Mouse (Mus musculus): ENCODE measurements around the gene Proser3. TPM values are rescaled to one million over a fixed set of nuclear protein-coding genes. Genes with fewer than 3 reads are reported as not detected.
A peak's percentile ranks its signal among the peaks of the same experiment; 100 is the strongest.

Gene Proser3
- 1.8 and 2.3 TPM in 2 replicates for polyA plus RNA-seq (2015; fragmentation: Nextera tagmentation; extraction: Ambion mirVana)

DNA sequence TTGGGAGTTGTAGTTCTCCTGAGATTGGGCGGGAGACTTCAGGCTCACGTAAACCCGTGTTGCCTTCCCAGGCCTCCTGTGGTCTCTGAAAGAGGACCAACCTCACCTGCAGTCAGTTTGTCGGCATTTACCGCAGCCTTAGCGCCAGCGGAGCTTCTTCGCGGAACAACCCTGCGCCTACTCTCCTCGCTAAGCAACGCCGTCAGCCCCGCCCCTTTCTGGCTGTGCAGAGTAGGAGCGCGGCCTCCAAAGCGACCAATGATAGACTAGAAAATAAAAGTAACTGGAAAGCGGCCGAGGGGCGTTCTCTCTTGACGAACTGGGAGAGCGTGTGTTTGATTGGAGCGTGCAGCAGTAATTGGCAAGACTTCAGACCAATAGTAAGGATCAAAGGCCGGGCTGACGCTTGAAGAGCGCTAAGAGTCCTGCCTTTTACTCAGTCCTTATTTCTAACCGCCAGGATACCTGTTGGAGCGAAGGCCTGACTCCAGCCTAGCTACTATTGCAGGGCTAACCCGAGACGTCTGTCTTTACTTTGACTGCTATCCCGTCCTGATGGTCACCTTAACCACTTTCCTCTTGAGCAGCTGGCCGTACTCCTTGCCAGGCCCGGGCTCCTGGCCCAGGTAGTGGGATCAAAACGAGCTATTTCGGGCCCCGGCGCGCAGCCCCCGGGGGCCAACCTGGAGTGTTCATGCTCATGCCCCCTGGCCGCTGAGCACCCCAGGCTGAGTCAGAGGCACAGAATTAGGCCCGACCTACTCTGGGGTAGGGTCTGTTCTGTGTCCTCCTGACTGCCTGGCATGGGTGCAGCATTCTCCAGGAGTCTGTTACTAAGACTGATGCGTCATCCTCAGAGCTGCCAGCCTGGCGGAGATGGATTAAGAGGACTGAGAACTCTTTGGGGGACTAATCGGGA, at the start of gene Proser3, which contains the start of gene Hspb6:
Proser3 (minus strand) TSS at position 198 of the 919 bp plus-strand sequence.
Hspb6 (plus strand) TSS at position 77 of the 919 bp plus-strand sequence.
- Histone ChIP-seq H3K27me3 (no peaks in the 10 kb centered on the region), H3K9ac (peak within 1 kb of the TSS; percentile 91), H3K4me3 (replicated peaks) (peak within 1 kb of the TSS; percentile 71), H3K4me2 (peak within 1 kb of the TSS; percentile 92), H3K4me1 (replicated peaks) (peaks cover 31% of the 10 kb centered on the region), H3K36me3 (peaks cover 41% of the 10 kb centered on the region), H3K9me3 (replicated peaks) (no peaks in the 10 kb centered on the region), H3K27ac (peak within 1 kb of the TSS; percentile 95)
- WGBS (ENCODE audit: insufficient replicate concordance): under 1% methylated on average over 44 of the region's 44 CpGs
- DNase-seq (peak; percentile 95), ATAC-seq (ENCODE audit: low read depth) (peak; percentile 90)

DNA sequence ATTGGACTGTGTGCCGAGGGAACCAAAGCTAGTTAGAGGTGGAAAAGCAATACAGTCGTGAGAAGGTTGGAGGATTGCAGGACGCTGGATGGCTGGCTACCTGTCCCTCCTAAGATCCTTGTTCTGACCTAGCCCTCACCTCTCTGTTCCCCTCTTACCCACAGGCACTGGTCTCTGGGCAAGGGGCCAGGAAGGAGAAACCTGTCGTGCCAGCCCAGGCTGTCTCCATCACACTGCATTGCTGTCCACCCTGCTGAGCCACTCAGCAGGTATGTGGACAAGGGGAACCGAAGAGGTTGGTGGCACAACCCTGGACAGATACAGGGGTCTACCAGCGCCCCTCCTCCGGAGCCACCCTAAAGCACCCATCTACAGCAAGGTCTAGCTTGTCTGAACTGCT, 48.6 kb upstream of the Proser3 start:
- DNase-seq (no peak), ATAC-seq (ENCODE audit: low read depth) (no peak)
- H3K36me3 ChIP-seq: no peaks in the 10 kb centered on the region
- H3K27me3 ChIP-seq: no peaks in the 10 kb centered on the region
- no peaks in the 10 kb centered on the region for H3K9me3 ChIP-seq (replicated peaks)
- no peak overlapping the region for H3K4me3 ChIP-seq (replicated peaks)
- no peak overlapping the region for H3K27ac ChIP-seq
- H3K9ac ChIP-seq: peak overlapping the region; percentile 49; the same call in 1 of the 2 replicates
- H3K4me2 ChIP-seq: peak overlapping the region; percentile 50; the same call in 1 of the 2 replicates
- peaks cover 15% of the 10 kb centered on the region for H3K4me1 ChIP-seq (replicated peaks)
- WGBS (ENCODE audit: insufficient replicate concordance): 70% methylated on average over 7 of the region's 7 CpGs

DNA sequence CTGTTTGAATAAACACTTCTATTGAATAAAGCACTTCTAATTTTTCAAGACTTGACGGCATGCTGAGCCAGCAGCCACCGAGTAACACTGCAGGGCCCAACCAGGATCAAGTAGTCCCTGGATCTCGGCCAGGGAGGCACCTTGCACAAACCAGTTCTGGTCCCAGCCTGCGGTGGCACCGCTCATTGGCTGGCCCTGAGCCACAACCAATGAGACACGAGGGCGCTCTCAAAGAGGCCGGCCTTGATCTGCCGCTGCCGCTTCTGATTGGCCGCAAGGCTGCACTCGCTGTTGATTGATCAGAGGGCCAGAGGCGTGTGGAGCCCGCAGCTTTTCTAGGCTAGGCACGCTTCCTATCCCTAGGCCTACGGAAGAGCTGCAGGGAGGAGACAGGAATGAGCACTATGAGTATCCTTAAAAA, 47.8 kb upstream of the Proser3 start:
- Histone ChIP-seq H3K27me3 (peaks cover 4% of the 10 kb centered on the region; the same call in 1 of the 2 replicates), H3K4me3 (replicated peaks) (no peak overlapping the region), H3K4me1 (replicated peaks) (peaks cover 16% of the 10 kb centered on the region), H3K27ac (no peak overlapping the region), H3K36me3 (no peaks in the 10 kb centered on the region), H3K9ac (peak overlapping the region; percentile 49; the same call in 1 of the 2 replicates), H3K4me2 (peak overlapping the region; percentile 50), H3K9me3 (replicated peaks) (no peaks in the 10 kb centered on the region)
- DNase-seq: peak; percentile 81
- WGBS (ENCODE audit: insufficient replicate concordance): 3% methylated on average over 16 of the region's 16 CpGs
- peak; percentile 97 for ATAC-seq (ENCODE audit: low read depth)

DNA sequence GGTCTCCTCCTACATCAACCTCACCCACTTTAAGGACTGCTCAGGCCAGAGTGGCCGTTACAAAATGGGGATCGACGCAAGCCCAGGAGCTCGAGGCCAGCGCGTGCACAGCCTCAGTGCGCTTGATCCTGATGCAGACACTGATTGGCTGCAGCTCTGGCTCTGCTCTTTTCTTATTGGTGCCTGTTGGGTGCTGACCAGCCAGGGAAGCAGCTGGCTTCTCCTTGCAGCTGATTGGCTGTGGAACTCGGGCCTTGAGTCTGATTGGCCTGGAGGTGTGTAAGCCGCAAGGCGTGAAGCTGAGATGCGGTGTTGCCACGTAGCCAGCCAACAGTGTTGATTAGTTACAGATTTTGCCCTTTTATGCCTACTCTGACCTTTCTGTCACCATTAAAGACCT, 46.7 kb upstream of the Proser3 start, which contains the start of gene Zbtb32:
Zbtb32 (minus strand) TSS at position 124 of the 400 bp plus-strand sequence.
- H3K27me3 ChIP-seq: peaks cover 7% of the 10 kb centered on the region; the same call in 1 of the 2 replicates
- no peak within 1 kb of the TSS for H3K4me3 ChIP-seq (replicated peaks)
- 88% methylated on average over 12 of the region's 12 CpGs for WGBS (ENCODE audit: insufficient replicate concordance)
- H3K4me1 ChIP-seq (replicated peaks): peaks cover 28% of the 10 kb centered on the region
- H3K4me2 ChIP-seq: peak within 1 kb of the TSS; percentile 50
- no peak within 1 kb of the TSS for H3K9ac ChIP-seq
- ATAC-seq (ENCODE audit: low read depth) (no peak), DNase-seq (no peak)
- no peak within 1 kb of the TSS for H3K27ac ChIP-seq
- no peaks in the 10 kb centered on the region for H3K36me3 ChIP-seq
- no peaks in the 10 kb centered on the region for H3K9me3 ChIP-seq (replicated peaks)

DNA sequence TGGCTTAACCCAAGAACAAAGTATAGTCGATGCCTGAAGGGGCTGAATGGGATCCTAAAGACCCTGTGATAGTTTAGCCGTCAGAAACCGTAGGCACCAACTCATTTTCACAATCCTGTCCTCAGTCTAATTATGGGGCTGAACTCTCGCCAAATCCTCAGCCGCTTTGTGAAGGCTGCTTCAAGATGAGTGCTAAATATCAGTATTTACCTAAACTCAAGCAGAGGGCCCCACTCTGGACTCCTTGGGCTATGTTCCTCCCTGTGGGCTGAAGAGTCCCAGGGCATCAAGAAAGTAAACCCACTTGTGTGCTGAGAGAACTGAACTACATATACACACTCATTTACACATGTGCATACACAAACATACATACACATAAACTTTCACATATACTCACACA, 44.7 kb upstream of the Proser3 start:
- no peaks in the 10 kb centered on the region for H3K36me3 ChIP-seq
- WGBS (ENCODE audit: insufficient replicate concordance): 65% methylated on average over 5 of the region's 5 CpGs

DNA sequence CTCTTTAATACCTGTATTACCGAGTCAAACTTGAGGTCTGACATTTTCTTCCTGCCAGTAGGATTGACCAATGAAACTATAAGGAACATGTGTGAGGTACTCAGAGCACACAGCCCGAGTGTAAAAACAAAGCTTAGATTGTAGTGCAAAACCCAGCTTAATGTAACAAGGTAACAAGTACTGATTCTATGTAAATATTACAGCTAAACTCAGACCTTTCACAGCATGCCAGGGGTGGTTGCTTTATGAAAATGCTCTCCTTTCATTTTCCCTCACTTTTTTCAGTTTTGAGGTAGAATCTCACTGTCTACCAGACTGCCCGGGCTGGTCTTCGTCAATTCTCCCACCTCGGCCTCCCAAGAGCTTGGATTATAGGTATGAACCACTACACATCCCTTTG, 44.0 kb upstream of the Proser3 start:
- no peak for DNase-seq
- Histone ChIP-seq H3K4me1 (replicated peaks) (peaks cover 34% of the 10 kb centered on the region), H3K4me3 (replicated peaks) (no peak overlapping the region), H3K27me3 (peaks cover 7% of the 10 kb centered on the region; the same call in 1 of the 2 replicates), H3K27ac (no peak overlapping the region), H3K9me3 (replicated peaks) (no peaks in the 10 kb centered on the region), H3K36me3 (no peaks in the 10 kb centered on the region), H3K4me2 (no peak overlapping the region), H3K9ac (no peak overlapping the region)
- 60% methylated on average over 5 of the region's 5 CpGs for WGBS (ENCODE audit: insufficient replicate concordance)
- ATAC-seq (ENCODE audit: low read depth): no peak

More for the DNA sequence above, 44.7 kb upstream of the Proser3 start:
- no peaks in the 10 kb centered on the region for H3K9me3 ChIP-seq (replicated peaks)
- no peak overlapping the region for H3K4me3 ChIP-seq (replicated peaks)
- H3K4me2 ChIP-seq: no peak overlapping the region
- ATAC-seq (ENCODE audit: low read depth) (no peak), DNase-seq (no peak)
- H3K27ac ChIP-seq: no peak overlapping the region
- no peak overlapping the region for H3K9ac ChIP-seq
- H3K4me1 ChIP-seq (replicated peaks): peaks cover 34% of the 10 kb centered on the region
- peaks cover 7% of the 10 kb centered on the region; the same call in 1 of the 2 replicates for H3K27me3 ChIP-seq

DNA sequence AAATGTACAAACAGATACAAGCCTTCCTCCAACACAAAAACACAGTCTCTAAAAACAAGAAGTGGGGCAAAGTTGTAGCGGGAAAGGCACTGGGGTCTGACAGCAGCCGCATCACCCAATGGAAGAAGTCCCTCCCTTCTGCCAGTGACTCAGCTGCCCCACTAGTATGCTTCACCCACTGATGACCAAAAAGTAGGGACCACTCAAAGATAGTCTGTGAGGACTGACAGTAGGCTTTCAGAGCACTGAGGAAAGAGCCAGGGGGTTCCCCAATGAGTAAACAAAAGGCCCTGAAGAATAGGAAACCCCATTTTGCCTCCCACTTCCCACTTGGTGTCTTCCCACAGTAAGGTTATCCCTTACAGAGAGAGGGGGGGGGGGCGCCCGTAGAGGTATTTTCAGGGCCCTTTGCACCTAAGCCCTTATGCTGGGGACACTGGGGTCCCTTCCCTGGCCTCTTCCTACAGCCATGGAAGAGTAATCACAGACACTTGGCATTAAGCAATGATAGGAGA, 42.5 kb upstream of the Proser3 start:
- Histone ChIP-seq H3K4me2 (no peak overlapping the region), H3K4me3 (replicated peaks) (no peak overlapping the region), H3K9ac (no peak overlapping the region), H3K4me1 (replicated peaks) (peaks cover 29% of the 10 kb centered on the region), H3K9me3 (replicated peaks) (no peaks in the 10 kb centered on the region), H3K27me3 (peaks cover 7% of the 10 kb centered on the region; the same call in 1 of the 2 replicates), H3K27ac (no peak overlapping the region), H3K36me3 (no peaks in the 10 kb centered on the region)
- WGBS (ENCODE audit: insufficient replicate concordance): 57% methylated on average over 4 of the region's 4 CpGs
- DNase-seq (no peak), ATAC-seq (ENCODE audit: low read depth) (no peak)

DNA sequence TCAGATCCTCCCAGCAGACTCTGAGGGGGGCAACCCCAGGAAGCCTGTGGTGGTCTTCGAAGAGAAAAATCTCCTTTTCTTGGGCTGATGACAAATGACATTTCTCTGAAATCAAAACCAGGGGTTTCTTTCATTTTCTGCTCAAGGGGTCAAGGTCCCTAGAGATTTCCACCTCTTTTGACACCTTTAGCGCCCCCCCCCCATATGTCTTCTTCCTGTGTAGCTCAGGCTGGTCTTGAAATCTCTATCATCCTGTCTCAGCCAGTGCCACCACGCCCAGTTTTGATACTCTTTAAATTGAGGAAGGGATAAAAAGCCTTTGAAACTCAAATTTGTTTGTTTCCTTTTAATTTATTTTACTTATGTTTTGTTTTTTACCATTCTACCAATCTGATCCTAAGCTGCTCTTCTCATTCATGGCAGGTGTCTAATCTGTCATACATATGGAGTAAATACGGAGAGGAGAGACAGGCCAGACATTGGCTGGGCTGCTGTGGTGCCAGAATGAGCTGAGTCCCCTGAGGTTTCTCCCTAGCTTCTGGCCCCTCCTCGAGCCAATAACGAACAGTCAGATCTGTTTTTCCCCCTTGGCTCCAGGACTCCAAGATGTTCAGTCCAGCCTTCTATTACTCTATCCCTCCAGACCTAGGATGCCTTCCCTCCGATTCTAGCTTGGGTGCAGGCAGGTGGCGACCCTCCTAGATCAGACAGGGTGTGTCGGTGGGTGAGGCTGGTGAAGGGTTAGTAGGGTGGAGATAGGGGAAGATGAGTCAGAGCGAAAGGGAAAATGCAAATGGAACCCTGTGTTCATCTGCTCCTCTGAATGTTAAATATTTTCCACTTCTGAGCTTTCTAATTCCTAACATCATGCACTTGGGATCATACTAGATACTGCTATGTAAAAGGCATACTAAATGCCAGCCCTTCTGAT, 41.7 kb upstream of the Proser3 start:
- H3K4me3 ChIP-seq (replicated peaks): no peak overlapping the region
- no peaks in the 10 kb centered on the region for H3K9me3 ChIP-seq (replicated peaks)
- 48% methylated on average over 10 of the region's 10 CpGs for WGBS (ENCODE audit: insufficient replicate concordance)
- H3K27ac ChIP-seq: no peak overlapping the region
- H3K9ac ChIP-seq: no peak overlapping the region
- peaks cover 7% of the 10 kb centered on the region; the same call in 1 of the 2 replicates for H3K27me3 ChIP-seq
- no peak for DNase-seq
- peaks cover 30% of the 10 kb centered on the region for H3K4me1 ChIP-seq (replicated peaks)
- no peak for ATAC-seq (ENCODE audit: low read depth)
- H3K36me3 ChIP-seq: no peaks in the 10 kb centered on the region
- no peak overlapping the region for H3K4me2 ChIP-seq

DNA sequence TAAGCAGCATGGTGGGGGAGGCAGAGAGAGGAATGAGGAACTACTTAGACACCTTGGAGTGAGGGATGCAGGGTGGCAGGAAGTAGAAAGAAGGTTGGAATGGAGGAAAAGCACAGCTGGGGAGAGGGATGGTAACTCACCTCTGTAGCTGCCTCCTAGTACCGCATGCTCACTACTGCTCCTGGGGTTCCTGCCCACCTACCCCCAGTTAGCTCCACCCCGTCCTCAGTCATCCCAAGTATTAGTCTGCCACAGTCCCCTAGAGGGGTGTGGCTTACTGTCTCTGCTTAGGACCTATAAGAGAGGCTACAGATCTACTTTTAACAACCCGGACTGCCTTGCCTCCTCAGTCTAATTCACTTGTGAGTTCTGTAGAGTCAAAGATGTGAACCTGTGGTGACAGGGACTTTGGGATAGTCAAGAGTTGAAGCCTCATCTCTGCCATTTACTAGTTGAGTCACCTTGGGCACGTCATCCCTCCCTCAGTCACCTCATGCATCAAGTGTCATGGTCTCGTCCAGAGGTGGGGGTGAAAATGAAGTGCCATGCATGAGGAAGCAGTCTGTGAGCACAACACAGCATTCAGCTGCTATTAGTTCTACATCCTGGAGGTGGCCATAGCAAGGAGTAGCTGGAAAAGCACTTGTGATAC, 40.8 kb upstream of the Proser3 start:
- H3K4me1 ChIP-seq (replicated peaks): peaks cover 30% of the 10 kb centered on the region
- H3K27me3 ChIP-seq: peaks cover 7% of the 10 kb centered on the region; the same call in 1 of the 2 replicates
- no peak for DNase-seq
- no peaks in the 10 kb centered on the region for H3K9me3 ChIP-seq (replicated peaks)
- H3K4me3 ChIP-seq (replicated peaks): no peak overlapping the region
- ATAC-seq (ENCODE audit: low read depth): no peak
- H3K27ac ChIP-seq: no peak overlapping the region
- H3K36me3 ChIP-seq: no peaks in the 10 kb centered on the region
- H3K4me2 ChIP-seq: no peak overlapping the region
- 39% methylated on average over 5 of the region's 5 CpGs for WGBS (ENCODE audit: insufficient replicate concordance)
- H3K9ac ChIP-seq: no peak overlapping the region

DNA sequence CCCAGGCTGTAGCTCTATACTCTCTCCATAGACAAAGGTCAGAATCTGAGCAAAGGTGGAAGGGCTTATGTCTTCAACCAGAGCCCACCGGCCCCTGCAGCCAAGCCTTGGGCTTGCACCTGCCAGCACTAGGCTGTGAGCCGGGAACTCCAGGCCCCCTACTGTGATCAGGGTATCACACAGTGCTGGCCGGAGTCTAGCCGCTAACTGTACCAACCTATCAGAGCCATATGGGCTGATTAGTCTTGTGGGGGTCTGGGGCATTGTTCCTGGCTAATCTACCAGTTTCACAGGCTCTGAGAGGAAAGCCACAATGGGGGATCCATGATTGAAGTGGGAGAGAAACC, 39.5 kb upstream of the Proser3 start:
- Histone ChIP-seq H3K4me1 (replicated peaks) (peaks cover 43% of the 10 kb centered on the region), H3K36me3 (peaks cover 6% of the 10 kb centered on the region), H3K27ac (no peak overlapping the region), H3K4me3 (replicated peaks) (no peak overlapping the region), H3K4me2 (no peak overlapping the region), H3K27me3 (peaks cover 7% of the 10 kb centered on the region; the same call in 1 of the 2 replicates), H3K9me3 (replicated peaks) (no peaks in the 10 kb centered on the region), H3K9ac (no peak overlapping the region)
- no peak for DNase-seq
- WGBS (ENCODE audit: insufficient replicate concordance): 75% methylated on average over 4 of the region's 4 CpGs
- ATAC-seq (ENCODE audit: low read depth): no peak

Data from liver, embryonic 13.5 days (tissue).